Mouse (Mus musculus): ENCODE results near the gene Tax1bp1.

Gene Tax1bp1

GRCm38 (mm10) chr6:52796691-52797090, 83.2 kb downstream of the Tax1bp1 start:
- no peak for DNase-seq (ENCODE audit: low read depth)

DNA sequence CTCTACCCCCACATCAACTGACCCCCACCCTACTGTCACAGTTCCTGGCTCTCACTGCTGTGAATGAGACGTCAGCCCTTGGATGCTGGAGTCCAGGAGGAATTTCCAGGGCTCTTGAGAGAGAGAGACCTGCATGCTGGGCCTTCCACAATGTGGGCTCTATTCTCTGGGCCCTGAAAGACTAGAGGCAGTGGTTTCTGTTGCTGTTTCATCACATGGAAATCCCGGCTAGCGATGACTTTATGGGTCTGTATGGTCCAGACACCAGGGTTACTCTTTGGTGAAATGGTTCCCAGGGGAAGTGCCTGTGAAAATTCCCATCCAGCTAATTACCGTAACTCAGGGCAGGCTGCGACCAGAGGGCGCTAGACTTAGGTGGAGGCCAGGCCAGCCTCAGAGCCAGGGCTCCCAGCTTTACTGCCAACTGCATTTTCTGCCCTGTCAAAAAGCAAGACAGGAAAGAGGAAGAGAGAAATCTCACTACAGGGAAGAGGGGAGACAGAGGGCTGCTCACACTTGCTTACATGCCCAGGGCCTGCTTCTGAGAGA, 83.8 kb downstream of the Tax1bp1 start:
- DNase-seq (ENCODE audit: low read depth), result no peak

DNA sequence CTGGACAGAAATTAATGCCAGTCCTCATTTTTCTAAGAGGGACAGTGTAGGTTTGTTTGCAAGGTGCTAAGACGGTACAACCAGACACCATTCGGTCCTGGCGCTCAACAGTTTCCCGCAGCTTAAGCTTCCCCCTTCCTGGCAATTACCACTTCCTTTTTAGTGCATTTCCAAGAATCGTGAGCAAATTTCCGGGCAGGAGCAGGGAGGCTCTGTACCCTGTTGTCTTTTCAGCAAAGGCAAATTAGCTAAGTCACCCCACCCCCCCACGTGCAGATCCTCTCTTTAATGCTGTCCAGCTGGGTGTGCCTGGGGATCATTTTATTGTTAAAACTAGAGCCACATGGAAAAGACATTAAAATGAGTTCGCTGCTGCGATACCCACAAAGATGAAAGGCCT, 88.7 kb downstream of the Tax1bp1 start:
- peak; percentile 33 for DNase-seq (ENCODE audit: low read depth)

GRCm38 (mm10) chr6:52805237-52805856, 91.8 kb downstream of the Tax1bp1 start:
- no peak for DNase-seq (ENCODE audit: low read depth)
